Mouse (Mus musculus): ENCODE data around the gene Jpt1. TPM values are rescaled to one million over a fixed set of nuclear protein-coding genes. Genes with fewer than 3 reads are reported as not detected.

Jpt1 gene
- polyA plus RNA-seq (2017; shearing (Covaris generic)): 580 TPM

GRCm38 (mm10) chr11:115514238-115514663 lies at the start of gene Jpt1:
Gene Jpt1, minus strand, starts transcription at chr11:115514387.

GRCm38 (mm10) chr11:115536038-115536681 lies 22.0 kb upstream of the Jpt1 start, which contains the start of gene Sumo2:
Gene Sumo2, minus strand, starts transcription at chr11:115536276.

DNA sequence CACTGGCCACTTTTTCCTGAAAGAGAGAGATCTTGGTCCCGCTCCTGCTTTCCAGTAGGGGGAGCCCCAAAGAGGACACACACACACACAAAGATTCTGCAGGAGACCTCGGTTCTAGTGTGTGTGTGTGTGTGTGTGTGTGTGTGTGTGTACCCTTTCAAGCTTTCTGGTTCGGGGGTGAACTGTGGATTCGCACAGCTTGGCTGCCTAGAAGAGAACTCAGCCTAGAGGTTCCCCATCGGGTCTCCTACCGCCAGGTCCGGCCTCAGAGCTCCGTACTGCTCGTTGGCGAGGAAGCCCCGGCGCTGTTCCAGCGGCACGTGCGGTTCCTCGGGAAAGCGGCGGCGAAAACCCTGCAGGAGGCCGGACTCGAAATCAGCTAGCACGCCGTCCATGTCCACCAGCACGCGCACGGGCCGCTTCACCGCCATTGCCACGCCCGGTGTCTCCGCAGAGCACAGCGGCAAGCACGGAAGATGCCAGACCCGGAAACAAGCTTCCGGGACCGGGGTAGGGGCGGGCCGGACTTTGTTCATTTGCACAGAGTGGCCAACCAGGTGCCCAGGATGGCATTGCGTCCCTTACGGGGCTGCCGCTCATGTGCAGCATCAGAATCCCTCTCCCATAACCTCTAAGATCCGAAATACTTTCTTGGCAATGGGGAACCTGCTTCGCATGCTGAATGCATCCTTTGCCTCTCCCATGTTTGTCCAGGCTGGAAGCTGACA lies 22.7 kb downstream of the Jpt1 start, which contains the start of gene Nt5c:
Nt5c (minus strand) TSS at position 507 of the 728 bp plus-strand sequence.

DNA sequence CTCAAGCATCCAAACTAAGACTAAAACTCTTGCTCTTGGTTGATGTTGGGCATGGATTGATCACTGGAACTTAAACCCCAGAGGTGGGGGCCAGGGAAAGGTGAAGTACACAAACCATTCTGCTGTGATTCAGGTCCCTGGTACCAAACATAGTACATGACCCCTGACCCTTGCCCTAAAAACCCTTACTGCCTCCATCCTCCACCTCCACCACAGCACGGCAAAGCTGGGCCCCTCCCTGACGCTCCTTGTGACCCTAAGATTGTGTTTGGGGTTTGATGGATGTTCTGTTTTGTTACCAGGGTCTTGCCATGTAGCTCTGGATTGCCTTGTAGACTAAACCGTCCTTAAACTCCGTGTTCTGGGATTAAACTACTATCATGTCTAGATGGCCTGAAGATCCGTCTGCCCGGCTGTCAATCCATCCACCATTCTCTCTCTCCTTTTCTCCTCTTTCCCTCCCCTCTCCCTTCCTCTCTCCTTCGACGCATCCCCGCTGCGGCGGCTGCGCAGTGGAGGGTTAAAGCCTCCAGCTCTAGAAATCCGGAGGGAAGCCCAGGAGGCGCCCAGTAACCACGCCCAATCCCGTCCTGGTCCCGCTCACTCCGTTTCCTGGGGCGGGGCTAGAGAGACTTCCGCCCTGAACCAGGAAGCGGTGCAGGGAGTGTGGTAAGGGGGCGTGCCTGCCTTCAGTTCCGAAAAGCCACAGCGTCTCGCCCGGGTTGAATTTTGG lies 39.0 kb downstream of the Jpt1 start, which contains the start of gene Armc7:
Armc7 (plus strand) TSS at position 643 of the 733 bp plus-strand sequence.

DNA sequence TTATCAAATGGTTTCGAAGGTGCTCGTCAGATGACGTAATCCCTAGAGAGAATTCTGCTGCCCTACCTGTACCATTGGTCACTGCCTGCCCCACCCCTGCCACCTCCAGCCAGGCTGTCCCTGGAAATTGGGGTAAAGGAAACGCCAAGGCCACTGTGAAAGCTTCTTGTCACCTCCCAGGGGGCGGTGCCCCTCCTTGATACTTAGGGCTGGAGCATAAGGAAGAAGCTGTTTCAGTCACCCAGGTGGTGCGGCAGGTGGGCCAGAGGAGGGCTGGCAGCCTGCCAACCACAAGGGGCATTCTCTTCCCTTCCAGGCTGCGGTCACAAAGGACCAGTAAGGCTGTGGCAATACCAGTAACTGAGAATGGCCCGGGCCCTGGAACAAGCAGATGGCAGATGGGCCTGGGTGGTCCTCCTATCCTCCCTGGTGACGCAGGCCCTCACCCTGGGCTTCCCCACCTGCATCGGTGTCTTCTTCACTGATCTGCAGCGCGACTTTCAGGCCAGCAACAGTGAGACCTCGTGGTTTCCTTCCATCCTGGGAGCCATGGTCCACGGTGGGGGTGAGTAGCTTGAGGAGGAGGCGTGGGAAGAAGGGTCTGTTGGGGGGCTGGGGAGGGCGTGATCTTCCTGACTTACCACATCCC lies 51.8 kb downstream of the Jpt1 start, which contains the start of gene Slc16a5:
Slc16a5 (plus strand) TSS at position 232 of the 649 bp plus-strand sequence.

Other genes starting within 250 kb of the Jpt1 start
- gene Grin2c, start 247.1 kb downstream of the Jpt1 start, polyA plus RNA-seq (2017; shearing (Covaris generic)): not detected
- 37.9 TPM for gene Fdxr, start 237.3 kb downstream of the Jpt1 start, polyA plus RNA-seq (2017; shearing (Covaris generic))
- 1.2 TPM for gene Fads6, start 216.7 kb downstream of the Jpt1 start, polyA plus RNA-seq (2017; shearing (Covaris generic))
- not detected for gene Otop2, start 207.2 kb downstream of the Jpt1 start, polyA plus RNA-seq (2017; shearing (Covaris generic))
- not detected for gene Ush1g, start 192.3 kb downstream of the Jpt1 start, polyA plus RNA-seq (2017; shearing (Covaris generic))
- gene Otop3, start 179.7 kb downstream of the Jpt1 start, polyA plus RNA-seq (2017; shearing (Covaris generic)): not detected
- gene Hid1, start 146.6 kb downstream of the Jpt1 start, polyA plus RNA-seq (2017; shearing (Covaris generic)): 3.7 TPM
- gene Cdr2l, start 132.5 kb downstream of the Jpt1 start, polyA plus RNA-seq (2017; shearing (Covaris generic)): not detected
- gene Mrpl58, start 110.6 kb downstream of the Jpt1 start, polyA plus RNA-seq (2017; shearing (Covaris generic)): 163 TPM
- 739 TPM for gene Atp5h, start 94.4 kb downstream of the Jpt1 start, polyA plus RNA-seq (2017; shearing (Covaris generic))
- gene Kctd2, start 94.3 kb downstream of the Jpt1 start, polyA plus RNA-seq (2017; shearing (Covaris generic)): 3.2 TPM
- gene Trim80, start 73.8 kb downstream of the Jpt1 start, polyA plus RNA-seq (2017; shearing (Covaris generic)): 0.13 TPM
- 6.2 TPM for gene Slc16a5, start 51.9 kb downstream of the Jpt1 start, polyA plus RNA-seq (2017; shearing (Covaris generic))
- gene Armc7, start 38.7 kb downstream of the Jpt1 start, polyA plus RNA-seq (2017; shearing (Covaris generic)): 90.8 TPM
- 379 TPM for gene Nt5c, start 22.5 kb downstream of the Jpt1 start, polyA plus RNA-seq (2017; shearing (Covaris generic))
- 787 TPM for gene Sumo2, start 21.9 kb upstream of the Jpt1 start, polyA plus RNA-seq (2017; shearing (Covaris generic))
- gene Nup85, start 50.0 kb upstream of the Jpt1 start, polyA plus RNA-seq (2017; shearing (Covaris generic)): 81.5 TPM
- 61.6 TPM for gene Mrps7, start 89.5 kb upstream of the Jpt1 start, polyA plus RNA-seq (2017; shearing (Covaris generic))
- 61.9 TPM for gene Gga3, start 89.7 kb upstream of the Jpt1 start, polyA plus RNA-seq (2017; shearing (Covaris generic))
- 204 TPM for gene Mif4gd, start 98.6 kb upstream of the Jpt1 start, polyA plus RNA-seq (2017; shearing (Covaris generic))
- gene Slc25a19, start 113.9 kb upstream of the Jpt1 start, polyA plus RNA-seq (2017; shearing (Covaris generic)): 76.3 TPM
- gene Grb2, start 194.2 kb upstream of the Jpt1 start, polyA plus RNA-seq (2017; shearing (Covaris generic)): 10.4 TPM